Mouse (Mus musculus): Measurements from ENCODE around the gene Phf13.

DNA sequence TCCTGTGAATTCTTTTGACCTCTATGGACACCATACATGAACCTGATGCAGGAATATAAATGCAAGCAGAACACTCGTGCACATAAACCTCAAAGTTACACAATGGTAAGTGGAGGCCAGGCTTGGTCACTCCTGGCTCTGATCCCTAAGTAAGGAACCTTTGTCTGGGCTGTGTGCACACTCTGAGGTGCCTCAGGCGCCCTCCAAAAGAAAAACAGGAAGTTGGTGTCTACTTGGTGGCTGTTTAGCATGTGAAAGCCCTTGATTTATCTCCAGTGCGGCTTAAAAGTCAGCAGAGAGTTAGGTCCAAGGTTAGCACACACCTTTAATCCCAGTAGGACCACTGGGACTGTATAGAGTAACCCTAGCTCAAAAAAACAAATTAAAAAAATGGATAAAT, 3.4 kb upstream of the Phf13 start:
- TF ChIP-seq CTCF (IDR thresholded peaks at IDR 0.05; ENCODE audit: extremely low read depth, insufficient read length, insufficient replicate concordance, low read depth, low read length) (no peak), POLR2A (IDR thresholded peaks at IDR 0.05; ENCODE audit: low read depth, low read length) (no peak)
